Mouse (Mus musculus) heart, postnatal 4 days (tissue): Measurements from ENCODE around the gene Hnrnph3. TPM values are rescaled to one million over a fixed set of nuclear protein-coding genes. Genes with fewer than 3 reads are reported as not detected.
"Not testable (repeated sequence)": the region's sequence is repeated elsewhere in the genome, so short reads cannot be mapped to it uniquely, and the experiment has no call there.

ENCODE experiments used
- DNase-seq: peaks from one replicate; pipeline ENCODE4 v3.0.0; 2021
- total RNA-seq, 2 experiments: library from RNA; stranded (reverse); gene quantifications; 2 replicates each; pipeline ENCODE4 v1.2.3; 2021

Hnrnph3 gene
- 10 to 100 TPM; 40.2 to 45.2 TPM for total RNA-seq

DNA sequence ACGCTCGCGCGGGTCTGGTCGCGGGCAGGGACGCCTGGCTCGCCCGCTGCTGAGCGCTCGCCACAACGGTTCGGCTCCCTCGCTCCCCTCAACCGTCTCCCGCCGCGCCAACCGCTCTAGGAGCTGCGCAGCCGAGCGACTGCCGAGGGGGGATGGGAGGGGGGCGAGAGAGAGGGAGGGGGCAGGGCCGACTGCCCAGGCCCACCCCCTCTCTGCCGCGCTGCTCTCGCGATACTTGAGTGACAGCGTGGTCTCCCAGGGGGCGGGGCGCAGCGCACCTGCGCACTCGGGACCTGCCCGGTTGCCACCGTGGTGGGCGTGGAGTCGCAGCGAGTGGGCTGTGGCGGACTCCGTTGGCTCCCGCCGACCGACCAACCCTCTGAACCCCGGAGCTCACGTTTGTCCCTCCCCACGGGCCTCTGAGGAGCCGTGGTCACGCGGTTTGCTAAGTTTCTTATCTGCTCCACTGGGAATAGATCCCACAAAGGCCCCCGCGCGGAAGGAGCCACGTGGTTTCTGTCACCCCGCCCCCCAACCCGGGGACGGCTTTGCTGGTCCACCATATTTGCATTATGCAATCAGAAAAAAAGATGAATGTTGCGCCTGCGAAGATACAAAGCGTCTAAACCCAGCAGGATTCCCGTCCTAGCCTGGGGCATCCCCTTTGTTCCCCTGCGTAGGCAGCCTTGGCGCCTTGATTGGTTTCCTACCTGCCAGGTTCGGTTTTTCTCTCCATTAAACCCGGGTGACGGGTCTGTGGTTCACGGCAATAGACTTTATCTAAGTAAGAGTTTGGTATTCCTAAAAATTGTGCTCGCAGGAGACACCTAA lies at the start of gene Hnrnph3, which contains the start of gene Pbld2:
Gene Hnrnph3 (minus strand): TSS at position 469 of the 831 bp plus-strand sequence.
Gene Pbld2 (plus strand): TSS at position 567 of the 831 bp plus-strand sequence.
- peak; percentile 99 for DNase-seq

DNA sequence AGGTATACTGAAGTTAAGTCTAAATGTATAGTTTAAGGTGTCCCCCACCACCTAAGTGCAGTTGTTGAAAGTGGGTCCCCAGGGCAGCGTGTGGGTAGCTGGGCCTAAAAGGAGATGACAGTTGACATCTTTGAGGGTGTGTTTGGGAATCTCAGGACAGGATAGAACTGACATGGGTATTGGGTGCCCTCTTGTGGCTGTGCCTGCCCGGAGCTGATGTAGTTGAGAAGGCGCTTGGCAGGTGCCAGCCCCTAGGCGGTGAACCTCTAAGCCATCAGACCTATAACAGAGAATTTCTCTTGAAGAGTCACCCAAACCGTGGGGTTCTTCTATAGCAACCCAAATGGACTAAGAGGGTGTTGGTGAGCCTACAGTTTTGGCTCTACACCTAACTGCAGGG lies 42.0 kb upstream of the Hnrnph3 start:
- DNase-seq: peak; percentile 87

DNA sequence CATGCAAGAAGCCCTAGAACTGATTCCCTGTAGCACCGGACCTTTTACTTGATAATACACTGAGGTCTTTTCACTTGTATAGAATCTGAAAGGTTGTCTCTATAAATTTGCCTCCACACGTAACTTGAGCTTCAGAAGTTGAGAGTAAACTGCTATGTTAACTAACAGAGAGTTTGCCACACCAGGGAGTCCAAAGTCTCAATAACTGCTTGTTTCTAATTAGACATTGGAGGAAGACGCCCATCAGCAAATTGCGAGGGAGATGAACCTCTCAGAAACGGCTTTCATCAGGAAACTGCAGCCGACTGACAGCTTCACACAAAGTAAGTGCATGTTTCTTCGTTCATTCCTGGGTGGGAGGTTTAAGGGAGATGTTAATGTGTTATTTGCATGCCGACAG lies 41.5 kb upstream of the Hnrnph3 start:
- no peak for DNase-seq

DNA sequence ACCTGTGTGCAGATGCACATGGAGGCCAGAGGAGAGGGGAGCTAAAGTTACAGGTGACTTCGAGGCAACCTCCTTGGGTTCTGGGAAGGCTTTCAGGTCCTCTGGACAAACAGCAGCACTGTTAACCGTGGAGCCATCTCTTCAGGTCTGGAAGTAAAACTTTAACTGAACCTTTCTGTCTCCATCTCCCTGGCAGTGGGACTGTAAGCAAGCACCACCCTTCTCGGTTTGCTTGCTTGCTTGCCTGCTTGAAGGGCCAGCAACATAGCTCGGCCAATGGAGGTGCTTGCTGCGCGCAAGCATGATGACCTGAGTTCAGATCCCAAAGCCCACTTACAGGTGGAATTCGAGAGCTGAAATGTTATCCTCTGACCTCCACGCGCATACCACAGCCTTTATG lies 40.5 kb upstream of the Hnrnph3 start:
- DNase-seq: no peak

DNA sequence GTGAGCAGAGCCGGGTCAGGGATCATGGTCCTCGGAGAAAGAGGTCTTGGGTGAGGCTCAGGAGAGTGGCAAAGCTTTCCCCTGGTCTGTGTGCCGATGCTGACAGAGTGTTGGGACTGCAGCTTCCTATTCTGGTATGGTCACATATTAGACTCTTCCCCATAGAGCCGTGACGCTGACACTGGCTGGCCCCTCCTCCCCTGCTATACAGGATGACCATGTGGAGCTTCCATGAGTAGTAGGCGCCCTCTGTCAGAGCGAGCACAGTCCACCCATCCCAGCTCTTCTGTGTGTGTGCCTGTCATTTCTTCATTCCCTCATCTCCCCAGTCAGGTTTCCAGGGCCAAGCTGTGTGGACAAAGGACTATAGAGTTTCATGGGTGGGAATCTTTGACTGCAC lies 39.3 kb upstream of the Hnrnph3 start:
- no peak for DNase-seq

DNA sequence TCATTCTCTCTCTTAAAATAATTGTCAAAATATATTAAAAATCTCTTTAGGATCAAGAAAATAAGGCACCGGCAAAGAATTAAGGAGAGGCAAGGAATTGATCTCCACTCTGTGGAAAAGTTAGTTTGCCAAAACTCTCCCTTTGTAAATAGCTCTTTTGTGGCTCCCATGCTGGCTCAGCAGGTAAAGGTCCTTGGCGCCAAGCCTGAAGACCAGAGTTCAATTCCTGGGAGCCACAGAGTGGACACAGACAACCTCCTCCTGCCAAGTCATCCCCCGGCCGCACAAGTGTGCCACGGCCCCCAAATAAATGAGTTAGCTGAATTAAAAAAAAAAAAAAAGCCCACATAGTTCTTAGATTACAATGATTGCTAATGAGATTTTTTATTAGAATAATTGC lies 38.7 kb upstream of the Hnrnph3 start:
- no peak for DNase-seq

DNA sequence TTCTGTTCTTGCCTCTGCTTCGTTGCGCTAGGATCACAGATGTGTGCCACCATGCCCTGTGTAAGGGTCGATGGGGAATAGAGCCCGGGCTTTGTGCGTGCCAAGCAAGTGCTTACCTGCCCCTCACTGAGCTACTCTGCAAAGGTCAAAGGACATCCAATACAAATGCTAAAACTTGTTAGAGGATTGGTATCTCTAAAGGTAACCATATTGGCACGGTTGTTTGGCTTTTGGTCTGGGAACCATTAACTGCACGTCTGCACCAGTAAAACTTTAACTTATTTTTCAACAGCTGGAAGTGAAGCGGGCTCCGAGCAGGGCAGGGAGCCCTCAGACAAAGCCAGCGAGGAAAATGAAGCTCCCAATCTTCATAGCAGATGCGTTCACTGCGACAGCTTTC lies 37.2 kb upstream of the Hnrnph3 start:
- no peak for DNase-seq

DNA sequence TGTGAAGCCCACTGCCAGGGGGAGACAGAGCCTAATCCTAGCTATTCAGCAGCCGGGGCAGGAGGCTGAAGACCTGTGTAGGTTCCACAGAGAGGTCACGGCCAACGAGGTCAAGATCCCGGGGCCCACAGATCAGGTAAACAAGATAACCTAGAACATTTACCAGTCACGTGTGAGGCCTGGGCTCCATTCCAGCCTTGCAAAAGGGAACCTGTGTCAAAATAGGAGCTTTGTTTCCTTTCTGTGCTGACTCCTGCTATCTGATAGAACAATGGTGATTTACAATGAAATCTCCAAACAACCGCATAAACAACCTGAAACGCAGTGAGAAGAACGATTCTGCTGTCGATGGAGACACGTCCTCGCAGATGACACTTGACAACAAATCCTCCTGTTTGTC lies 36.4 kb upstream of the Hnrnph3 start:
- peak; percentile 34 for DNase-seq

DNA sequence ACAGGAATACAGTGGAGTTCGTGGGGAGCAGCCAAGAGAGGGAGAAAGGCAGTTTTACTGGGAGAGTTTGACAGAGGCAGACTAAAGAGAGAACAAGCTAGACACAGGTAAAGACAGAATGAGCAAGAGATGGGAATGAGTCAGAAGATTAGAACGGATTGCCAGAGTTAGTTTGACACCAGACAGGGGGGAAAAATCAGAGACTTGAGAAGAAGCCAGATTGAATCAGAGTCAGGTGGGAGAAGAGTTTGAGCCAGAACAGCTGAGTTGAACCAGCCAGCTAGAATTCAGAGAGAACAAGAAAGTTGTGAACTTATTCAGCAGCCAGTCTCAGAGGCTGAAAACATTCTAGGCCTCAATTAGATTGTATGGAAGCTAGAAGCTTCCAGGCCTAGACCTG lies 35.8 kb upstream of the Hnrnph3 start, which contains the start of gene Pbld1:
Gene Pbld1 (plus strand): TSS at position 301 of the 400 bp plus-strand sequence.
- no peak for DNase-seq

DNA sequence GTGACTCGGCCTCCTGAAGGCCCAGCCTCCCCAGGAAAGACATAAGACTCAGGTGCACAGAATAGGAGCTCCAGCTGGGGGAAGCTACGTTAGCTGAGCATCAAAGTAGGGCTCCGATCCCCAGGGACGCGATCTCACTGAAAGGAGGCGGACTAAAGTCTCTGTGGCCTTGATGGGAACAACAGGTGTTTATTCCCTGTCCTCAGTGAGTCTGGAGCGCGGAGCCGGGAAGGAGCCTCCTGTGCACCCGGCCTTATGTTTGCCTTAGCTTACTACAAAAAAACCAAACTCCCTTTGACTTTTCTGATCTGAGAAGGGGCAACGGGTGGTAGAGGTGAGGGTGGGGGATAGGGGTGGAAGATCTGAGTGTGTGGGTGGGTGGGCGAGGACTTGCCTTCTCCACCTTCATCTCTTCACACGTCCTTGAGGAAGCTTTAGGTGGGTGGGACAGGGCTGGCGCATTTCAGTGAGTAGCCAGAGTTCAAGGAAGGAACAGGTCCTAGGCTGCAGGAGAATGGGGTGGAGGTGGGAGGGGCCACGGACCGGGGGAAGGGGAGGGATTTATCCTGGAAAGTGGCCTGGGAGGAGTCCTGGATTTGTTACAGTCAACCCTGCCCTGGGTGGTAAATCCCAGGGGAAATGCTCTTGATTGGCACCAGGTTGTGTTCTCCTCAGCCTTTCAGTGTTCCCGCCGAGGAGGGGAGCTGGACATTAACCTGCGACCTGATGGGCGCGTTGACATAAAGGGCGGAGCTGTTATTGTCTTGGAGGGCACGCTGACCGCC lies 33.1 kb upstream of the Hnrnph3 start:
- peak; percentile 11 for DNase-seq

DNA sequence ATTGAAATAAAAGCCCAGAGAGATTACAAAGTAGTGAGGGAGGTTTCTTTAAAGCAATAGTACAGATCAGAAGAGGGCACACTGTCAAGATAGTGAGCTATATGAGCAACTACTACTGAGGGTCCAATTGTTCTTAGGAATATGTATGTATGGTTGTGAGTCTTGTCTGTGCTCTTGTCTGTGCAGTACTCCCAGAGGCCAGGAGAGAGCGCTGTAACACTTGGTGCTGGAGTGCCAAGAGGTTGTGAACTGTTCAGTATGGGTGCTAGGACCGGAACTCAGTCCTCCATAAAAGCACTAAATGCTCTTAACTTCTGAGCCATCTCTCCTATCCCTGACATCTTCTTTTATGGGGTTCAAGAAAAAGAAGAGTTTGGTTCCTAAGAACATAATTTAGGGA lies 30.6 kb upstream of the Hnrnph3 start:
- DNase-seq: no peak

DNA sequence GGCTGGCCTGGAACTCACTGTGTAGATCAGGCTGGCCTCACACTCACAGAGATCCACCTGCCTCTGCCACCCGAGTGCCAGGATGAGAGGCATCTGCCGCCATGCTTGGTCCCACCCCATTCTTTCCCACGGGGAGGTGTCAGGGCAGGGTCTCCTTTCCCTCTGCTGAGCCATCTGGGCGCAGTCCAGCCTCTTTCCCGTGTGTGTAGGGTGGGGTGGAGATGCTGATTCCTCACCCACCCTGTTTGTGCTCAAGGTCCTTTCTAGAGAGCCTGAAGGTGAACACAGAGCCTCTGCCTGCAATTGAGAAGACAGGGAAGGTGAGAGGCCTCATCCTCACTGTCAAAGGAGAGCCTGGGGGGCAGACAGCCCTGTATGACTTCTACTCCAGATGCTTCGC lies 30.1 kb upstream of the Hnrnph3 start:
- not testable (repeated sequence) for DNase-seq

DNA sequence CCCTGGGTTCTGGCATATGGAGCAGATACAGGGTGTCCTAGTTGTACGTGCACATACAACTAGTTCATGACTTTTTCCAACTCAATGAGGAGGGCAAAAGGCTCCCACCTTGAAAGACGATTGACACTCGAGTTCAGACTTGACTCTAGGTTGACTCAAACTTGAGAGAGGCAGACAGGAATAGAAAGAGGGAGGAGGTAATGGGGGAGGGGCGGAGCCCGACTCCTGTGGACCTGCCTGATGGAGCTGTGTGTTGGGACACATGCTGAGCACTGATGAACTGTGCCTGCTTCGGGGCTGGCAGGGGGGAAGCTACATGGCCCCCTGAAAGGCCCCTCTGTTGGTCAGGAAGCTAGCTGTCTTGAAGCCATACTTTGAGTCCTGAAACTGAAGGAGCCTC lies 29.0 kb upstream of the Hnrnph3 start:
- DNase-seq: no peak

DNA sequence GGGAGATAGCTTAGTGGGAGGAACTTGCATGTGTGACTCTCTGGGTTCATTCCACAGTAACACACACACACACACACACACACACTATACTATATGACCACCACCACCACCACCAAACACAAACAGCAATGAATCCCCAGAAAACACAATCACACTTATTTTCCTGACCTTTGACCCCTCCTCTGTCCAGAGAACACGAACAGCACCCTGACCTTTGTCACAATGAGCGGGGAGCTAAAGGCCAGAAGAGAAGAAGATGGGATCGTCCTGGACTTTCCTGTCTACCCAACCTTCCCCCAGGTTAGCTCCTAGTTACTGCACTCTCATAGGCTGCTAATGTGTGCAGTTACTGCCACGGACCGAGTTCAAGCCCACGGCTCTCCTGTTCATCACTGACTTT lies 28.0 kb upstream of the Hnrnph3 start:
- no peak for DNase-seq

DNA sequence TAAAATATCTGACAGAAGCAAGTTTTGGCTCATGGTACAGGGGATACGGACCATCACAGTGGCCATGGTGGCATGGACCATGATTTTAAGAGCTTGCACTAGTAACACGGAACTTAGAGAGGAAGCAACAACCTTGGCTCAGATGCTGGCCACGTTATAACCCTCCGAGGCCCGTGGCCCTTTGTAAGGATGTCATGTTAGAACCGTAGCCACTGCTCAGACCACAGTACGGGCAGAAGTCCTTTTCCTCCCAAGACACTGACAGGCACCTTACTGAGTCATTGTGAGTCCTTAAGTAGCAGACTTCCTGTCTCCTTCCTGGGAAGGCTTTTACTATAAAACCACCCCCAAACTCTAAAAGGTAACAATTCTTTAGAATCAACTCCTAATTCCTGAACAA lies 27.2 kb upstream of the Hnrnph3 start:
- DNase-seq: no peak

DNA sequence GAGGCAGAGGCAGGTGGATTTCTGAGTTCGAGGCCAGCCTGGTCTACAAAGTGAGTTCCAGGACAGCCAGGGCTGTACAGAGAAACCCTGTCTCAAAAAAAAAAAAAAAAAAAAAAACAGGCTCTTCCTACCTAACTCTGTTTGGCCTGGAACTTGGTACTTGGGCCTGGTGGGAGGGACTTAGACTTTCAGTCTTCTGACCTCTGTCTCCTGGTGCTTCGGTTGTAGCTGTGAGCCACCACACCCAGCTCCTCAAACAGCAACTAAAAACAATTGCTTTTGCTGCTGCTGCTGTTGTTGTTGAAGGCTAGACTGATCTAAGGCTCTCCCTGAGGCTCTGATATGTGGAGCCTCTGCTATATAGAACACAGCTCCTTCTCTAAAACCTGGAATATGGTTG lies 25.1 kb upstream of the Hnrnph3 start:
- DNase-seq: no peak

DNA sequence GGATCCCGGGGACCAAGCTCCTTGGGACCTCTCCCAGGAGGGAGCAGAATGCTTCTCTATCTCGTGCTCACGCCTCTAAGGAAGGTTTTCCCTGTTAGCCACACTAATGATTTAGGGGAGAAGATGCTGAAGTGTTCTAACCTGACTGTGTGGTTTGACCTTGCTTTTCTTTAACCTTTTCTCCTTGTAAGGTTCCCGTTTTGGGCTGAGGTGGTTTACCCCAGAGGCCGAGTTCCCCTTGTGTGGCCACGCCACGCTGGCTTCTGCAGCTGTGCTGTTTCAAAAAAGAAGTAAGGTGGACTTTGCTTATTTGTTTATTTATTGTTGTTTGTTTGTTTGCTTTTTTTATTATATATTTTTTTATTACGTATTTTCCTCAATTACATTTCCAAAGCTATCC lies 23.7 kb upstream of the Hnrnph3 start:
- DNase-seq: no peak

DNA sequence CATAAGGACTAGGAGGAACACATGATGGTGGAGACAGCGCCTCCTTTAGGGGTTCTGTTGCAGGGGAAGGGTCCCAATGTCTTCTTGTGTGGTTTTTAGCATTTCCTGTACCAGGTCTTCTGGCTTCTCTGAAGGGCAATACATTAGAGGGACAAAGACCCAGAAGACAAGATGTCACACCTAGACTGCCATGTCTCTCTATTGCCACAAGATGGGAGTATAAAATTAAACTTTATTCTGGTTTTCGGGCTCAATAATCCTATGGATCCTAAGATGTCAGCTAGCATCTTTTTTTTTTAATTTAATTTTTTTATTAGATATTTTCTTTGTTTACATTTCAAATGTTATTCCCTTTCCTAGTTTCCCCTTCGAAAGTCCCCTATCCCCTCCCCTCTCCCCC lies 19.1 kb upstream of the Hnrnph3 start:
- no peak for DNase-seq

DNA sequence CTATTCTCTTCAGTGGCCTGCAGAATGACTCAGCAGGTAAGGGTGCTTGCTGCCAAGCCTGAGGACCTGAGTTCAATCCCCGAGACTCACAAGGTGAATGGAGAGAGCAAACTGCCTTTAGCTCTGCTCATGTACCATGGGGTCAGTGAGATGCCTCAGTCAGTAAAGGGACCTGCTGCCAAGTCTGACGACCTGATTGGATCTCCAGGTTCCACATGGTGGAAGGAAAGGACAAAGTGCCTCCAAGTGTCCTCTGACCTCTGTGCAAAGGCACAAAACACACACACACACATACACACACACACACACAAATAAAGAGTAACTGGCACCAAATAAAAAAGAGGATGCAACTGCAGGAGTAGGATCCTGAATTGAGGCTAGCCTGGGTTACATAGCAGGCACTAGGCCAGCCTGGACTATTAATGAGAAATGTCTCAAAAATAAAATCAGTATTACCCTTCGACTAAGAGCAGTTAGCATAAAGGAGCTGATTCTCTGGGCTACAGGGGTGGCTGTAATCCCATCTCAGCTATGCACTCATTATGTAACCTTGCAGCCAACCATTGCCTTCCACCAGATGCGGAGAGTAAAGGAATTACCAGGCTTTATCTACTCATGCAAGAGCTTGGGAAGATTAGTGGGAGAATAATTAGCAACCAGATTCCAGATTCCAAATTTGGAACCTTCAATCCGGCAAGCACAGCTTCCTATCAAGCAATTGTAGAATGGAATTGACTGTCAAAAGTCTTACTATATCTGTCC lies 16.0 kb upstream of the Hnrnph3 start:
- DNase-seq: no peak

DNA sequence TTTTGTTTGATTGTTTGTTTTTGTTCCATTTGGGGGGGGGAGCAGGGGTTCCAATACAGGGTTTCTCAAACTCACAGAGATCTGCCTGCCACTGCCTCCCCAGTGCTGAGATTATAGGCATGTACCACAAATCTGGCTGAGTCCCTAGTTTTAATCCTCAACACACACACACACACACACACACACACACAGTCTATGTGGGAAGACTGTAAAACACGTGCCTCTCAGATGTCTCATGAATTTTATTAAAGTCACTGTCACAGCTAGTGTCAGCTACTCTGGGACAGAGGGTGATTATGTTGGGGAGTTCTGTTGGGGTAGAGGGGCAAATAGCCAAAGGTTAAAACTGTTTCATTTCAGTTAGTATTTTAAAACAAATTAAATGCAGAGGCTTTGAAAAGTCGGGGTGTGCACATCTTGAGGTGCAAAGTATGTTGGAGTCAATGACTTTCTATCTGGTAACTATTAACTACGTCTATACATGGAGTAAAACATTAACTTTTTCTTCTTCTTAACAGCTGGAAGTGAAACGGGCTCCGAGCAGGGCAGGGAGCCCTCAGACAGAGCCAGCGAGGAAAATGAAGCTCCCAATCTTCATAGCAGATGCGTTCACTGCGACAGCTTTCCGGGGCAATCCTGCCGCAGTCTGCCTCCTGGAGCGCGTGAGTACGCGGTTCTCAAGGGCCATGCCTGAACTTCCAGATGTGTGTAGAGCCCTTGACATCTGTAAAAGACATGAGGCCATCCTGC lies 14.7 kb upstream of the Hnrnph3 start:
- DNase-seq: no peak

DNA sequence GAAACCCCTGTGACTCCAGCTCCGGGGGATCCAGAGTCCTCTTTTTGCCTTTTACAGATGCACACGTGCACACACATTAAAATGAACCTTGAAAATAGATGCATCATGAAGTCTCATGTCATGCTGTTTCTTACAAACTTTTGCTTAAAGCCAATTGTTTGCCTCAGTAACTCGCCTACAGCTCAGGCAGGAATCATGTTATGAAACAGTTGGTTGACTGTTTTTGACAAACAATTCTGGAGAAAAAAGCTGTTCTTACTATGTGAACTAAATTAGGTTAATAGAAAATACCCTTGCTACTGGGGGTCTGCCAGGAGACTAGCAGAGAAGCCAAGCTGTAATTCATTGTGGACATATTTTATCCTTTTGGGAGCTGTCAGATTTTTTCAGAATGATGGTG lies 8.9 kb upstream of the Hnrnph3 start:
- DNase-seq: no peak

DNA sequence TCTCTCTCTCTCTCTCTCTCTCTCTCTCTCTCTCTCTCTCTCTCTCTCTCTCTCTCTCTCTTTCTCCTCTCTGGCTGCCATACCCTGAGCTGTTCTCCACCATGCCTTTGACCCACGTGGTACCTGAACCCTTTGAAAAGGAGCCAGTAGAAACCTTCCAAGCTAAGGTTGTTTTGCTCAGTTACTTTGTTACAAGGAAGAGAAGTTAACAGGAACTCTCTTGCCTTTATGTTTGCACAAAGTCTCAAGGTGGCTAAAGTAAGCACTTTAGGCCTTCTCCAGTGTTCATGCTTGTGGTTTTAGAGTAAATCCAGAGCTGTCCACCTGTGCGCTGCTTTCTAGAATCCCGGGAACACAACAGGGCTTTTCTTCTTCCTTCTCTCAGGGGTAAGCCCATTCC lies 8.2 kb upstream of the Hnrnph3 start:
- no peak for DNase-seq
